Mouse (Mus musculus) CD4-positive, CD25-positive, alpha-beta regulatory T cell, adult 2 months (primary cell): ENCODE results near the gene Slc22a5.
"Not testable (repeated sequence)": the region's sequence is repeated elsewhere in the genome, so short reads cannot be mapped to it uniquely, and the experiment has no call there.

Experiments used
- DNase-seq: peaks from one replicate; pipeline ENCODE4 v3.0.0-alpha.2; 2012; ENCODE audit warnings: low read depth, low spot score

Slc22a5 gene

GRCm38 (mm10) chr11:53889091-53889645 lies 2.3 kb downstream of the Slc22a5 start:
- no peak for DNase-seq

GRCm38 (mm10) chr11:53888242-53888641 lies 3.2 kb downstream of the Slc22a5 start:
- DNase-seq, result no peak

GRCm38 (mm10) chr11:53883287-53883686 lies 8.2 kb downstream of the Slc22a5 start:
- DNase-seq, result no peak

GRCm38 (mm10) chr11:53878096-53878495 lies 13.4 kb downstream of the Slc22a5 start:
- not testable (repeated sequence) for DNase-seq

- no peak for DNase-seq
Measured at GRCm38 (mm10) chr11:53876488-53876887, 15.0 kb downstream of the Slc22a5 start.

- DNase-seq, result peak; percentile 63
Measured at GRCm38 (mm10) chr11:53874706-53875105, 16.8 kb downstream of the Slc22a5 start.

GRCm38 (mm10) chr11:53873909-53874704 lies 17.4 kb downstream of the Slc22a5 start:
- peak; percentile 57 for DNase-seq

GRCm38 (mm10) chr11:53871786-53872507 lies 19.5 kb downstream of the Slc22a5 start:
- DNase-seq, result no peak

- DNase-seq, result no peak
Measured at GRCm38 (mm10) chr11:53869172-53869571, 22.3 kb downstream of the Slc22a5 start.

GRCm38 (mm10) chr11:53868323-53868722 lies 23.1 kb downstream of the Slc22a5 start:
- DNase-seq, result not testable (repeated sequence)

GRCm38 (mm10) chr11:53864724-53865310 lies 26.6 kb downstream of the Slc22a5 start:
- not testable (repeated sequence) for DNase-seq

GRCm38 (mm10) chr11:53860944-53861343 lies 30.5 kb downstream of the Slc22a5 start:
- not testable (repeated sequence) for DNase-seq

GRCm38 (mm10) chr11:53858761-53859580 lies 32.5 kb downstream of the Slc22a5 start, which contains the start of gene Gm12216:
Gm12216 (minus strand) TSS chr11:53859256.
- DNase-seq, result peak; percentile 85

GRCm38 (mm10) chr11:53858058-53858760 lies 33.3 kb downstream of the Slc22a5 start:
- DNase-seq, result peak; percentile 31

GRCm38 (mm10) chr11:53853665-53854064 lies 37.8 kb downstream of the Slc22a5 start:
- no peak for DNase-seq

GRCm38 (mm10) chr11:53851795-53852194 lies 39.7 kb downstream of the Slc22a5 start:
- peak; percentile 92 for DNase-seq

- peak; percentile 82 for DNase-seq
Measured at GRCm38 (mm10) chr11:53849588-53850320, 41.7 kb downstream of the Slc22a5 start.

GRCm38 (mm10) chr11:53845680-53846079 lies 45.8 kb downstream of the Slc22a5 start:
- peak; percentile 77 for DNase-seq

GRCm38 (mm10) chr11:53843106-53843505 lies 48.4 kb downstream of the Slc22a5 start:
- DNase-seq, result no peak

GRCm38 (mm10) chr11:53842161-53842581 lies 49.3 kb downstream of the Slc22a5 start:
- no peak for DNase-seq
